Mouse (Mus musculus): Measurements from ENCODE around the gene Tmem259. TPM values are rescaled to one million over a fixed set of nuclear protein-coding genes. Genes with fewer than 3 reads are reported as not detected.
A peak's percentile ranks its signal among the peaks of the same experiment; 100 is the strongest.

Gene Tmem259
- total RNA-seq, 2 experiments from 2014 or later: 143 to 146 TPM

DNA sequence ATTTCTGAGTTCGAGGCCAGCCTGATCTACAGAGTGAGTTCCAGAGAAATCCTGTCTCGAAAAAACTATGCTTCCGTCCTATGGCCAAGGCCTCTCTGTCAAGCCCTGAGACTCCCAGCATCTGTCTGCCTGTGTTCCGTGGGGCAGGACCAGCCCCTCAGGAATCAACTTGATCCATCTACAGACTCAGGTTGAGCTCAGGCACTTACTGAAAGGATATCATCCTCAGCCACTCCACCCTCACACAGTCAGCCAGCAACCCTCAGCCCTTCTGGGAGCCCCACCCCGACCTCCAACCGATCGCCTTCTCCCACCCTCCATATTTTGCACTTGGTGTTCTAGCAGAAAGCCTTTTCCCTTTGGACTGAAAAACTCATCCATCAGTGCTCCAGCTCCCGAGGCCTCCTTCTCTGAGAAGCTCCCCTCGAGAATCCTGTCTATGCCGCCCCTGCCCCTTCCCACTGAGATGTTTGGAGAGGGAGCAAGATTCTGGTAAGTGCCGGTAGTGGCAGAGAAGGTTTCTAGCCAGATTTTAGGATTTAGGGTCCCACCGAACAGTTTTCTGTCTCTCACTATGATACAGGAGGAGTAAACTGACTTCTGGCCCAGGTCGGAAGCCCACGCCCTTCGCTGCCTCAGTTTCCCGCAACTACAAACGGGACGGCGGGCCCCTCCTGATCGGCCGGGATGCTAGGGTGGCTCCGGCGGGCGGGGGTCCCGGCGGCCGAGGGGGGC is 3.8 kb upstream of the Tmem259 start:
- DNase-seq: no peak

GRCm38 (mm10) chr10:79986963-79987362 is 2.8 kb upstream of the Tmem259 start:
- DNase-seq: peak; percentile 92

DNA sequence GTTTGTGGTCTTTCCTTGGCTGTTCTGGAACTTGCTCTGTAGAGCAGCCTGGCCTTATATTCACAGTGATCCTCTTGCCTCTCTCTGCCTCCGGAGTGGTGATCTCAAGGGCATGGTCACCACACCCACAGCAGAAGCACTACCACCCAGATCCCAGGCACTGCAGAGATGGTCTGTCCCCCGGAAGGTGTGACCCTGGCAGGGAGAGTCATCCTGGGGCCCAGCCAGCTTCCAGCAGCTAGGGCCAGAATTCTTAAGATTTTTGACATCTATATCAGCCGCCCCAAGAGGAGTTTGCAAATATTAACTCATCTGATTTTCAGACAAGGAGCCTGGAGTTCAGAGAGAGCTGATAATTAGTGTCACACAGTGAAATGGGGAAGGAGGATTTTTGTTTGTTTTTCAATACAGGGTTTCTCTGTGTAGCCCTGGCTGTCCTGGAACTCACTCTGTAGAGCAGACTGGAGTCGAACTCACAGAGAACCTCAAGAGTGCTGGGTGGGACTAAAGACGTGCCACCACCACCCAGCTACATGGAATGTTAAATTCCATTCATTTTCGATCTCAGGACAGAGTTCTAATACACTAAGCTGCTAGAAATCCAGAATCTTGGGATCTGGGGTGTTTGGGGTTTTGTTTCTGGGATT is 2.2 kb upstream of the Tmem259 start:
- peak; percentile 78 for DNase-seq

DNA sequence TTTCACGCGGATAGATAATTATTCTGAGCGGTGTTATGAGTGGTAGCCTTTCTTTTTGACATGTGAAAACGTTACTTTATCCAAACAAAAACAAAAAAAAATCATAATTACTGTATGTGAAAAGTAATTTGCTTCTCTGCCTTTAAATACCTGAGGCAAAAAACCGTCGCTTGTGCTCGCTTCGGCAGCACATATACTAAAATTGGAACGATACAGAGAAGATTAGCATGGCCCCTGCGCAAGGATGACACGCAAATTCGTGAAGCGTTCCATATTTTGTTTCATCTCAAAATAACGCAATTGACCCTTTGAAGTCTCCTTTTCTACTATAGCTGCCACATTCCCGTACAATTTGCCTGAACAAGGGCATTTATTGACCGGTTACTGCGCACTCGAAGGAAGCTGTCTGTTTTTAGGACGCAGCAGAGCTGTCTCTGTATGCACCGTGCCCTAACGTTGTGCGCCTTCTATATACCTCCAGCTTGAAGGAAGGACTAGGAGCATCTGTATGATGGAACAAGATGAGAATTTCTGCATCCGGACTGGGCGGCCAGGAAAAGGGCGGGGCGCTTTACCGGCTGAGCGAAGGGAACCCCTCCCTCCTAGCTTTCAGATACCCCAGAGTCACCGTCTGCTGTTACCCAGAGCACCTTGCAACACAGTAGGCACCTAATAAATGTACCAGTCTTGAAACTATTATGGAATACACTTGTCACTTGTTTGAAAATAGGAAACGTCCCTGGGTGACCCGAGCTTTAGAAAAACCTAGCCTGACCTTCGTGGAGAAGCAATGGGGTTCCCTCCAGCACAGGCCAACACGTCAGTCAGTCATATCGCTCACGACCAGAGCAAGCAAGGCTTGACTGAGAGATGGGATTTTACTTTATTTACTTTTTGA is 1.5 kb upstream of the Tmem259 start:
- DNase-seq: peak; percentile 63

- DNase-seq: peak; percentile 94
These were observed 741 bp upstream of the Tmem259 start for GRCm38 (mm10) chr10:79984871-79985270.

DNA sequence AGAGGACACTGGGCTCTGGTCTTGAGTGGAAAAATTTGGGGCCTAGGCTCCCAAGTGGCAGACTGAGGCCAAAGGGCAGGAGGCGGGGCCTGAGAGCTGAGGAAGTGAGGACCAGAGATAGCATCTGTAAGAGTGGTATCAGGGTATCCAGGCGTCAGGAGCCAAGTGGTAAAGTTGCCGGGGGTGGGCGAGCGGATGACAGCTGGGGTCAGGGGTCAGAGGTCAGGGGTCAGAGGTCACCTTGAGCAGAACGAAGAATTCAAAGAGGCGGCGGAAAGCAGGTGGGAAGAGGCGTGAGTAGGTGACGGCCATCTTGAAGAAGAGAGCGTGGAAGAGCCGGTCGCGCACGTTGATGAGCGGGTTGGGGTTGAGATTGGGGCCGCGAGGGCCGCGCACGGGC is 460 bp downstream of the Tmem259 start:
- peak; percentile 78 for DNase-seq

DNA sequence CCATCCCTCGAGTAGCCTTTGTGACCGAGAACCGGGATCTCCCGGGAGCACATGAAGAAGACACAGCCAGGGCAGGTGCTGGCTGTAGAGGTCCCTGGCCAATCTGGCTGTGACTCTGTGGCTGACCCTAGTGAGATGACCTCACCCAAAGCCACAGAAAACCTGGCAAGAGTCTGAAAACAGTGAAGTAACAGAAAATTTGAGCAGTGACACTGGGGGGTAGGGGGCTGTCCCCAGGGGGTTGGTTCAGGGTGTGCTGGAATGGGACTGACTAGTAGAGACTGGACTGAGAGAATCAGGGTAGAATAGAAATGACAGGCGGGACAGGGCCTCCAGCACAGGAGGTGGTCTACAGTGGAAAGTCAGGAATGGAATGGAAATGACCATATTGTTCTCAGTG is 925 bp downstream of the Tmem259 start:
- DNase-seq: no peak

DNA sequence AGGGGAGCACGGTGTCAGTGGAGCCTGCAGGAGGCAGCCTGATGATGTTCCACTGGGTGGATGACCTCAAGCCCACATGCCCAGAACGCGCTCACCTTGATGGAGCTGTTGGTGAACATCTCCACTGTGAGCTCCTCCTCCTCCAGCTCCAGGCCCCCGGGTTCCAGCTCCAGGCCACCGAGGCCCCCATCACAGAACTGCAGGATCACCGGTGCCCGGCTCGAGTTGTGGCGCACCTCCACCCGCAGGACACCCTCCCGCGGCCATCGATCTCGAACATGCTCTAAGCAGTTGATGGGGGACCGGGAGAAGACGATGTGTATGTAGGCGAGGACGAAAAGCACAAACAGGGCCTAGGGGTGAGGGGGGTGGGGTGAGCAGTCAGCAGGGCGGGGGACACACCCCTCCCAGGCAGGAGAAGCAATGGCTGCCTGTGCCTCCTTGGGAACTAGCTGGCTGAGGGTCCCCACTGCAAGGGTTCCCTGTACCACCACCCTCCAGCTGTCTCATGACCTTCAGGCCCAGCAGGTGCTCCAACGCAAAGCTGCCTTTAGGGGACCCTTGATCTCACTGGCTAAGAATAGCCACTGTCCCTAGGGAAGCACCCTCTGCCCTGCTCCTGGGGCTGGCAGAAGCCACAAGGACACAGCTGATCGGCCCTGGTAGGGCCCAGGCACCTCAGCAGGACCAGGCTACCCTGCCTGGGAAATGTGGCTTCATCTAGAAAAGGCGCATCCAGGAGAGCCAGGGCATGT is 4.6 kb downstream of the Tmem259 start:
- no peak for DNase-seq

DNA sequence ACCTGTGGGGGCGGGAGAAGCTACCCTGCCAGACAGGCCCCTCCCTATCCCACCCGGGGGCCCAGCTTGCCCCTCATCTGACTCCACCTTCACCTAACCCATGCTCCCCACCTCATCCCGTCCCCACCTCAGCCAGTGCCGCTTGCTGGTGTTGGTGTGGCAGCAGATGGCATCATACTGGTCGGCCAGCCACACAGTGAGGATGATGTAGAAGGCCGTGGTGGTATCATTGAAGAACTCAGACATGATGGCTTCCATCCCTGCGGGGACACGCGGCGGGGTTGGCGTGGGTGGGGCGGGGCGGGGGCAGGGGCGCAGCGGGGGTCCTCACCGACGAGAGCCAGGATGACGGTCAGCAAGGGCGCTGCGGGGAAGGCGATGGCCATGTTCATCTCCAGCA is 6.1 kb downstream of the Tmem259 start:
- DNase-seq: no peak

DNA sequence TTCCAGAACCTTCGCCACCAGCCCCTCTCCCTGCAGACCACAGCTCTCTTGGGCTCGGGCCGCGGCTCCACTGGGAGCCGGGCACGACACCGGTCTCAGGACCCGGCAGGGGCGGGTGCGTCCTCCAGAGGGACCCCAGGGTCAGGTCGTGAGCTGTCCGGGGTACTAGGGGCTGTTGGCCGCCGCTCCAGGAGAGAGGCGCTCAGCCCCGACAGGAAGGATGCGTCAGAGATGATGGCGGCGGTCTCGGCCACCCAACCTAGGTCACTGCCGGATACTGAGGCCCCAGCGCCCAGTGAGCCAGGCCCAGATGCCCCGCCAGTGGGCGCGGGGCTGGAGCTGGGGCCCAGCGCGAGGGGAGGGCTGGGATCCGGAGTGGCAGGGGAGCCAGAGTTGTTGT is 6.8 kb downstream of the Tmem259 start:
- DNase-seq: no peak

GRCm38 (mm10) chr10:79976722-79977107 is 7.4 kb downstream of the Tmem259 start:
- no peak for DNase-seq

DNA sequence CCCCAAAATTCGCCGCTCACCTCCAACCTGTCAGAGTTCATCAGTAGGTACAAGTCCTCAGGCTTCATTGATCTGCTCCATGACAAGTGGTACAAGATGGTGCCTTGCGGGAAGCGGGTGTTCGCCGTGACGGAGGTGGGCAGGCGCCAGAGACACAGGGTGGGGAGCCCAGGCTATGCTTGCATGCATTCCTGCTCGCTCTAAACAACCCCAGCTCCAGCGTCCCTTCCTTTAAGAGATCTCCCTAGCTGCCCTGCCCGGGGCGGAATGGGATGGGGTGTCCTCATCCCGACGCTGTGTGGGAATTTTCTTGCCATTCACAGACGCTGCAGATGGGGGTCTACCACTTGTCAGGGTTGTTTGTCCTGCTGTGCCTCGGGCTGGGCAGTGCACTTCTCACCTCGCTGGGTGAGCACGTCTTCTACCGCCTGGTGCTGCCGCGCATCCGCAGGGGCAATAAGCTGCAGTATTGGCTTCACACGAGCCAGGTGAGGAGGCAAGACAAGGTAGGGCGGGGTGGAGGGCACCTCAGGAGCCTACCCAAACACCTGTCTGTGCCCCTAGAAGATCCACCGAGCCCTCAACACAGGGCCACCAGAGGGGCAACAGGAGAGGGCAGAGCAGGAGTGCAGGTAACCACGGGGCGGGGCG is 7.9 kb downstream of the Tmem259 start:
- DNase-seq: no peak

DNA sequence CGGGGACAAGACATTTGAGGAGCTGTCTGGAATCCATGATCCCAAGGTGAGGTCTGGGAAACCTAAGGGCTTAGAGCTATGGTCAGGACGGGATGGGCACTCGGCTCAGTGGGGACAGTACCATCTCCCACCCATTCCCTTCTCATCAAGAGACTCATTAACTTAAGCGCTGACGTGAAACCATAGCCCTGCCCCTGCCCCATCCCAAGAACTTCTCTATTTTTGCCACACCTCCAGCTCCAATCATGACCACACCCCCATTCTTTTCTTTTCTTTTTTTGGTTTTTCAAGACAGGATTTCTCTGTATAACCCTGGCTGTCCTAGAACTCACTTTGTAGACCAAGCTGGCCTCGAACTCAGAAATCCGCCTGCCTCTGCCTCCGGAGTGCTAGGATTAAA is 9.5 kb downstream of the Tmem259 start:
- no peak for DNase-seq

DNA sequence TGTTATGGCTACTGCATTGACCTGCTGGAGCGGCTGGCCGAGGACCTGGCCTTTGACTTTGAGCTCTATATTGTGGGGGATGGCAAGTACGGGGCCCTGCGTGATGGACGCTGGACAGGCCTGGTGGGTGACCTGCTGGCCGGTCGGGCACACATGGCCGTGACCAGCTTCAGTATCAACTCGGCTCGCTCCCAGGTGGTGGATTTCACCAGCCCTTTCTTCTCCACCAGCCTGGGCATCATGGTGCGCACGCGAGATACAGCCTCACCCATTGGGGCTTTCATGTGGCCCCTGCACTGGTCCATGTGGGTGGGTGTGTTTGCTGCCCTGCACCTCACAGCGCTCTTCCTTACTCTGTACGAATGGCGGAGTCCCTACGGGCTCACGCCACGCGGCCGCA is 10.0 kb downstream of the Tmem259 start:
- no peak for DNase-seq

DNA sequence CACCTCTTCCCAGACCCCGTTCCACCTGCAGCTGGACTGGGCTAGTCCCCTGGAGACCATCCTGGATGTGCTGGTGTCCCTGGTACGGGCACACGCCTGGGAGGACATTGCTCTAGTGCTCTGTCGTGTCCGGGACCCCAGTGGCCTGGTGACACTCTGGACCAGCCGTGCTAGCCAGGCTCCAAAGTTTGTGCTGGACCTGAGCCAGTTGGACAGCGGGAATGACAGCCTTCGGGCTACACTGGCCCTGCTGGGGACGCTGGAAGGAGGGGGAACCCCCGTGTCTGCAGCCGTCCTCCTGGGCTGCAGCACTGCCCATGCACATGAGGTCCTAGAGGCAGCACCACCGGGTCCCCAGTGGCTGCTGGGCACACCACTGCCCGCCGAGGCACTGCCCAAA is 11.3 kb downstream of the Tmem259 start:
- DNase-seq: peak; percentile 60

GRCm38 (mm10) chr10:79971183-79971497 is 13.0 kb downstream of the Tmem259 start:
- no peak for DNase-seq

DNA sequence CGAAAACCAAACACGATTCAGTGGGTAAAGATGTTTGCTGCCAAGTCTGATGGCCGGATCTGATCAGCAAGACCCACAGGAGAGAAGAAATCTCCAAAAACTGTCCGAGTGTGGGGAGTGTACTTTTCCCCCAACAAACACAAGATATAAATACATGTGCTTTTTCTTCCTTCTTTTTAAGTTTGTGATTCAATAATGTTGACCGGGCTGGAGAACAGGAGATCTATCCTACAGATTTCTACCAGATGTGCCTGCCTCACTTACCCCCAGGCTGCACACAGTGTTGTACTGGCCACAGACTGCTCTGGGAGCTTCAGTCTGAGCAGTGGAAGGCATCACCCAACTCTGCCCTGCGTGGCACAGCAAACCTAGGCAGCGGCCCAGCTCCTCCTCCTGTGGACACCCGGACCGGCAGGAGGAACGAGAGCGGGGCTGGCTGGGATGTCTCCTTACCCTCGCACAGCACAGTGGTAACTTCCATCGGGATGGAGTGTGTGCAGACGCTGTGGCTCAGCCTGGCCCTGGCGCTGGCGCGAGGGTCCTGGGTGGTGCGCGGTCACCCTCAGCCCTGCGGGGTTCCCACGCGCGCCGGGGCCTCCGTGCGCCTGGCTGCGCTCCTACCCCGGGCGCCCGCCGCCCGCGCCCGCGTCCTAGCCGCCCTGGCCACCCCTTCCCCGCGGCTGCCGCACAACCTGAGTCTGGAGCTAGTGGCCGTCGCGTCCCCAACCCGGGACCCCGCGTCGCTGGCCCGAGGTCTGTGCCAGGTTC is 13.5 kb downstream of the Tmem259 start, which contains the start of gene Grin3b:
Gene Grin3b (plus strand): TSS at position 301 of the 768 bp plus-strand sequence.
- peak; percentile 39 for DNase-seq

- no peak for DNase-seq
These were observed 15.0 kb downstream of the Tmem259 start for GRCm38 (mm10) chr10:79969124-79969568.

DNA sequence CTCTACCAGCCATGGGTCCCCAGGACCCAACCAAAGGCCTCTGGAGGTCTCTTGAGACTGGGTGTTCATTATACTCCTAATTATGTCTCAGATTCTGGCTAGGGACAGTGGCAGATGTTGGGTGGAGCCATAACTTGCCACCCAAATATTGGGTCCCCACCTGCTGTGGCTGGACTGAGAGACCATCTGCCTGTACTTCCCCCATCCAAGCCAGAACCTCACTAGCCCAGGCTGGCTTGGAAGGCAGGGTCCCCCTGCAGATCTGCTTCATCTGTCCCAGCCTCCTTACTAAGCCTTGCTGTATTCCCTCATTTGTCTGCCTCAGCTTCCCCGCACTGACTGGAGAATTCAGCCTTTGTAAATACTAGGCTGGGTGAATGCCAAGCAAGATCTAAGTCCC is 15.9 kb downstream of the Tmem259 start:
- DNase-seq: no peak

DNA sequence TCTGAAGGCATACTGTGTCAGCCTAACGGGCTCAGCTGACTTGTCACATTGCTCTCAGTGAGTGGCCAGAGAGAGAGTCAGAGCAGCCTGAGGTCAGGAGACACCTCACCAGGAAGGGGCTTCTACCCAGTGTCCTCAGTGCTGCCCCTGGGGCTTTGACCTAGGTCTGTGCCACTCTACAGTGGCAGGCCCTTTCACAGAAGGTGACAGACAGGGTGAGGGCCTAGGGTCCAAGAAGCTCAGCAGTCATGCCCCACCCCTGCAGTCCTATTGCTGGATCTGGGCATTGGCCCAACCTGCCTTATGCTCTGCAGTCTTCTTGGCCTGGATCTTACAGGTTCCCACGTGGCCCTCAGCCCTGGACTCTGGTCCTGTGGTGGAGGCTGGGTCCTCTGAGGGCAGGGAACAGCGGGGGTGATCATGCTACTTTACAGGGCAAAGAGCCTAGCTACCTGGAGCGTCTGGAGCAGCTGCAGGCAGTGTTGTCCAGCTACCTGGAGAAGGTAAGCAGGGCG is 17.2 kb downstream of the Tmem259 start:
- peak; percentile 51 for DNase-seq

GRCm38 (mm10) chr10:79965325-79965724 is 18.8 kb downstream of the Tmem259 start:
- DNase-seq: no peak

All from adrenal gland, postnatal 10 days (tissue).